Comparison of ENCODE assay signal across 31 mouse cellular contexts in genomic region chr4:125399376-125400112, GRCm38 (mm10).
DNase-seq lines count a peak whose midpoint lies in the region; ATAC-seq and TF ChIP-seq lines count a peak whose summit lies in the region.
"Had no signal": no experiment of that assay in that cellular context is flagged by ENCODE, and none has a peak within 500 bp of the region (broad histone marks: within the 10 kb centered on the region; RNA-seq: fewer than 3 reads in every experiment).

No protein-coding gene starts in this region.

- peaks cover 28% of the 10 kb centered on the region; the same call in 1 of the 2 replicates for H3K27me3 ChIP-seq in hindbrain, embryonic 12.5 days
- no peaks in the 10 kb centered on the region for H3K27me3 ChIP-seq in hindbrain, embryonic 11.5 days (ENCODE audit: control insufficient read depth, insufficient read depth, low read length)
- H3K27me3 ChIP-seq in hindbrain, postnatal 0 days (ENCODE audit: insufficient read depth, low read length), result no peaks in the 10 kb centered on the region

- no peak for TF ChIP-seq CTCF in brain, embryonic 14.5 days (IDR thresholded peaks at IDR 0.05; ENCODE audit: borderline replicate concordance, extremely low read depth, insufficient read depth, insufficient read length)
- no peak for TF ChIP-seq CTCF in hindbrain, postnatal 0 days (IDR thresholded peaks at IDR 0.05; ENCODE audit: low read depth)

- H3K9ac ChIP-seq in hindbrain, embryonic 12.5 days, result 0 out of 2 replicates have a peak overlapping the region, but pooled peaks have one; percentile 18
- H3K9ac ChIP-seq in hindbrain, embryonic 11.5 days (ENCODE audit: low read depth, low read length), result no peak overlapping the region
- no peak overlapping the region for H3K9ac ChIP-seq in hindbrain, postnatal 0 days (replicated peaks; ENCODE audit: low read length)
- H3K9ac ChIP-seq: embryonic facial prominence, embryonic 15.5 days; forebrain, embryonic 13.5 days; limb, embryonic 13.5 days; liver, embryonic 12.5 days; liver, postnatal 0 days; midbrain, embryonic 12.5 days had no signal

- no peak overlapping the region for H3K4me2 ChIP-seq in hindbrain, embryonic 12.5 days (replicated peaks)
- no peak overlapping the region for H3K4me2 ChIP-seq in hindbrain, embryonic 11.5 days (replicated peaks; ENCODE audit: low read depth, low read length)
- H3K4me2 ChIP-seq in hindbrain, postnatal 0 days (ENCODE audit: low read depth, low read length), result no peak overlapping the region
- H3K4me2 ChIP-seq: embryonic facial prominence, embryonic 15.5 days; forebrain, embryonic 13.5 days; heart, embryonic 11.5 days; limb, embryonic 13.5 days; liver, embryonic 12.5 days; midbrain, embryonic 12.5 days had no signal

- peaks cover 6% of the 10 kb centered on the region; the same call in 1 of the 2 replicates for H3K4me1 ChIP-seq in hindbrain, embryonic 12.5 days
- H3K4me1 ChIP-seq in hindbrain, embryonic 11.5 days (replicated peaks; ENCODE audit: control insufficient read depth, insufficient read depth, low read length), result no peaks in the 10 kb centered on the region
- no peaks in the 10 kb centered on the region; the same call in 1 of the 2 replicates for H3K4me1 ChIP-seq in hindbrain, postnatal 0 days (ENCODE audit: insufficient read depth, low read length)
- H3K4me1 ChIP-seq: limb, embryonic 13.5 days; liver, embryonic 12.5 days; midbrain, embryonic 12.5 days had no signal

- DNase-seq in hindbrain, embryonic 11.5 days (ENCODE audit: low spot score), result no peak
- peak; percentile 70 for DNase-seq in left cerebral cortex, postnatal 4 days
- DNase-seq in left cerebral cortex, adult 11 months (ENCODE audit: low spot score), result no peak
- peak; percentile 48 for DNase-seq in brain, embryonic 14.5 days (ENCODE audit: low read depth)
- DNase-seq in hindbrain, postnatal 0 days (ENCODE audit: low spot score), result peak; percentile 68
- DNase-seq in urinary bladder, postnatal 14 days (ENCODE audit: low spot score), result no peak
- DNase-seq: adrenal gland, adult 2 months; adrenal gland, postnatal 36 days; B cell, adult 2 months; cerebellum, adult 9-10 months; gastrocnemius, adult 2 months; gastrocnemius, postnatal 36 days; heart, adult 18-20 months; heart, postnatal 36 days; kidney, adult 11 months; kidney, postnatal 36 days; liver, postnatal 0 days; lung, postnatal 36 days; right cerebral cortex, postnatal 14 days; thymus, postnatal 4 days had no signal

- TF ChIP-seq POLR2A in brain, embryonic 14.5 days (IDR thresholded peaks at IDR 0.05; ENCODE audit: borderline replicate concordance, extremely low read depth, insufficient read depth, insufficient read length, poor library complexity, severe bottlenecking), result no peak

- H3K9me3 ChIP-seq in hindbrain, embryonic 12.5 days (replicated peaks), result no peaks in the 10 kb centered on the region
- H3K9me3 ChIP-seq in hindbrain, embryonic 11.5 days (ENCODE audit: control insufficient read depth, low read length), result no peaks in the 10 kb centered on the region
- H3K9me3 ChIP-seq in hindbrain, postnatal 0 days (ENCODE audit: low read length), result no peaks in the 10 kb centered on the region
- H3K9me3 ChIP-seq: embryonic facial prominence, embryonic 10.5 days; embryonic facial prominence, embryonic 15.5 days; limb, embryonic 13.5 days; liver, embryonic 12.5 days; midbrain, embryonic 12.5 days had no signal

- no peaks in the 10 kb centered on the region for H3K36me3 ChIP-seq in hindbrain, embryonic 12.5 days
- H3K36me3 ChIP-seq in hindbrain, embryonic 11.5 days (ENCODE audit: control insufficient read depth, insufficient read depth, low read length), result no peaks in the 10 kb centered on the region
- H3K36me3 ChIP-seq in hindbrain, postnatal 0 days (ENCODE audit: insufficient read depth, low read length), result no peaks in the 10 kb centered on the region
- H3K36me3 ChIP-seq: embryonic facial prominence, embryonic 10.5 days; embryonic facial prominence, embryonic 15.5 days; limb, embryonic 13.5 days; liver, embryonic 12.5 days; midbrain, embryonic 12.5 days had no signal

- no peak overlapping the region for H3K4me3 ChIP-seq in hindbrain, embryonic 12.5 days
- no peak overlapping the region for H3K4me3 ChIP-seq in hindbrain, embryonic 11.5 days (ENCODE audit: low read depth, low read length)
- H3K4me3 ChIP-seq in hindbrain, postnatal 0 days (ENCODE audit: low read length), result no peak overlapping the region
- H3K4me3 ChIP-seq: embryonic facial prominence, embryonic 10.5 days; embryonic facial prominence, embryonic 15.5 days; forebrain, embryonic 13.5 days; gastrocnemius, adult 2 months; layer of hippocampus, adult 2 months; limb, embryonic 13.5 days; liver, embryonic 12.5 days; midbrain, embryonic 12.5 days had no signal

- no peak overlapping the region for H3K27ac ChIP-seq in hindbrain, embryonic 12.5 days
- H3K27ac ChIP-seq in hindbrain, embryonic 11.5 days (ENCODE audit: low read depth, low read length), result no peak overlapping the region
- peak overlapping the region; percentile 48 for H3K27ac ChIP-seq in hindbrain, postnatal 0 days
- H3K27ac ChIP-seq: embryonic facial prominence, embryonic 10.5 days; embryonic facial prominence, embryonic 15.5 days; forebrain, embryonic 13.5 days; gastrocnemius, adult 2 months; layer of hippocampus, adult 2 months; limb, embryonic 13.5 days; liver, embryonic 12.5 days; midbrain, embryonic 12.5 days had no signal

- intact Hi-C loops in left cerebral cortex, postnatal 4 days (cut with DNase I), result no loop called here

- ATAC-seq in hindbrain, embryonic 12.5 days (ENCODE audit: low FRiP score), result no peak
- no peak for ATAC-seq in hindbrain, embryonic 11.5 days (ENCODE audit: low FRiP score)
- ATAC-seq in hindbrain, postnatal 0 days, result peak; percentile 46; the same call in 1 of the 2 replicates
- ATAC-seq: activated CD4-positive, CD25-positive, alpha-beta regulatory T cell, adult 4 months; forebrain, embryonic 13.5 days; inflammation-experienced regulatory T-cells, adult 6 months; liver, embryonic 12.5 days; liver, postnatal 0 days had no signal

- WGBS in hindbrain, embryonic 12.5 days, result 85% methylated on average over 13 of the region's 13 CpGs
- 88% methylated on average over 13 of the region's 13 CpGs for WGBS in hindbrain, embryonic 11.5 days
- 52% methylated on average over 13 of the region's 13 CpGs for WGBS in hindbrain, postnatal 0 days

Comparison
In these comparisons a context has a peak if more than half of its experiments do, and no peak if none do; other contexts are left out.
1. DNase-seq: peak in left cerebral cortex, postnatal 4 days (single experiment), brain, embryonic 14.5 days (single experiment) and hindbrain, postnatal 0 days (single experiment); none in hindbrain, embryonic 11.5 days (single experiment), left cerebral cortex, adult 11 months (single experiment) and urinary bladder, postnatal 14 days (single experiment).